Mouse (Mus musculus) testis, adult 2 months (tissue): Measurements from ENCODE around the gene Ssr1. TPM values are rescaled to one million over a fixed set of nuclear protein-coding genes. Genes with fewer than 3 reads are reported as not detected.

Experiments
- H3K27ac ChIP-seq: fragments of 200-500 bp; 2 replicates; pipeline ENCODE4 v1.5.1; 2012; ENCODE audit warnings: low read depth, low read length; ENCODE audit not compliant: control insufficient read depth, insufficient read depth
- H3K27me3 ChIP-seq: fragments of 200-500 bp; 2 replicates; pipeline ENCODE4 v1.6.1; 2012; ENCODE audit warnings: mild to moderate bottlenecking, low read length, moderate library complexity; ENCODE audit not compliant: control insufficient read depth, insufficient read depth
- H3K36me3 ChIP-seq: fragments of 200-500 bp; 2 replicates; pipeline ENCODE4 v1.6.1; 2012; ENCODE audit warnings: mild to moderate bottlenecking, low read length; ENCODE audit not compliant: control insufficient read depth, insufficient read depth
- H3K4me1 ChIP-seq: fragments of 200-500 bp; 2 replicates; pipeline ENCODE4 v1.6.1; 2012; ENCODE audit warnings: low read length; ENCODE audit not compliant: control insufficient read depth, insufficient read depth
- H3K4me3 ChIP-seq: fragments of 200-500 bp; 2 replicates; pipeline ENCODE4 v1.5.1; 2012; ENCODE audit warnings: low read depth, mild to moderate bottlenecking, low read length, moderate library complexity, mixed read lengths; ENCODE audit not compliant: control insufficient read depth
- CTCF ChIP-seq: fragments of 200-500 bp; IDR thresholded peaks from 2 replicates; pipeline ENCODE4 v1.5.1; 2012; ENCODE audit warnings: low read depth, mild to moderate bottlenecking, inconsistent platforms, low read length, moderate library complexity; ENCODE audit not compliant: control insufficient read depth, insufficient read depth, insufficient replicate concordance
- POLR2A ChIP-seq: fragments of 200-500 bp; IDR thresholded peaks from 2 replicates; pipeline ENCODE4 v1.6.1; 2012; ENCODE audit warnings: low read depth, mild to moderate bottlenecking, inconsistent platforms, low read length, moderate library complexity; ENCODE audit not compliant: control insufficient read depth
- polyA plus RNA-seq: library from polyadenylated mRNA; depleted of rRNA; stranded (reverse); fragments of >200 nt; gene quantifications from 2 replicates; pipeline ENCODE4 v1.2.3, GENCODE M21; 2012; rRNA removed

Ssr1 gene
- 13.2 and 17.7 TPM in 2 replicates for polyA plus RNA-seq

- H3K27ac ChIP-seq, result peak within 1 kb of the TSS; percentile 92
These were observed at the start of gene Ssr1 for GRCm38 (mm10) chr13:37993704-37994404. TSS of gene Ssr1 (minus strand) at chr13:37994217.

GRCm38 (mm10) chr13:38037811-38038210 is 43.8 kb upstream of the Ssr1 start:
- Histone ChIP-seq H3K27ac (no peak overlapping the region; the same call in 1 of the 2 replicates), H3K4me1 (peaks cover 4% of the 10 kb centered on the region), H3K36me3 (no peaks in the 10 kb centered on the region), H3K4me3 (peak overlapping the region; percentile 93), H3K27me3 (no peaks in the 10 kb centered on the region)
- no peak for TF ChIP-seq POLR2A
- TF ChIP-seq CTCF, result no peak

More at GRCm38 (mm10) chr13:37993704-37994404, at the start of gene Ssr1:
- Histone ChIP-seq H3K27me3 (no peaks in the 10 kb centered on the region), H3K4me3 (peak within 1 kb of the TSS; percentile 88), H3K36me3 (peaks cover 2% of the 10 kb centered on the region), H3K4me1 (peaks cover 4% of the 10 kb centered on the region; the same call in 1 of the 2 replicates)
- TF ChIP-seq POLR2A (peak; percentile 89), CTCF (no peak)

GRCm38 (mm10) chr13:38037044-38037687 is 43.1 kb upstream of the Ssr1 start, which contains the start of gene Cage1:
TSS of gene Cage1 (minus strand) at chr13:38037069.
- TF ChIP-seq POLR2A (peak; percentile 94), CTCF (0 out of 2 replicates have a peak, but pooled peaks have one; percentile 13)
- H3K27me3 ChIP-seq, result no peaks in the 10 kb centered on the region
- no peaks in the 10 kb centered on the region; the same call in 1 of the 2 replicates for H3K36me3 ChIP-seq
- H3K27ac ChIP-seq, result peak within 1 kb of the TSS; percentile 95
- peaks cover 4% of the 10 kb centered on the region for H3K4me1 ChIP-seq
- H3K4me3 ChIP-seq, result peak within 1 kb of the TSS; percentile 93

- no peaks in the 10 kb centered on the region for H3K27me3 ChIP-seq
- peak within 1 kb of the TSS; percentile 95 for H3K27ac ChIP-seq
- TF ChIP-seq POLR2A (no peak; the same call in none of the 2 replicates), CTCF (no peak)
- no peaks in the 10 kb centered on the region; the same call in 1 of the 2 replicates for H3K36me3 ChIP-seq
- H3K4me1 ChIP-seq, result peaks cover 4% of the 10 kb centered on the region
- peak within 1 kb of the TSS; percentile 93 for H3K4me3 ChIP-seq
These were observed 42.5 kb upstream of the Ssr1 start, which contains the start of gene Riok1 for GRCm38 (mm10) chr13:38036343-38037043. TSS of gene Riok1 (plus strand) at chr13:38036995.

GRCm38 (mm10) chr13:38028407-38028806 is 34.4 kb upstream of the Ssr1 start:
- H3K36me3 ChIP-seq, result no peaks in the 10 kb centered on the region; the same call in 1 of the 2 replicates
- H3K27ac ChIP-seq, result no peak overlapping the region
- H3K27me3 ChIP-seq, result no peaks in the 10 kb centered on the region
- H3K4me1 ChIP-seq, result peaks cover 2% of the 10 kb centered on the region; the same call in 1 of the 2 replicates
- no peak for TF ChIP-seq CTCF
- TF ChIP-seq POLR2A, result no peak
- no peak overlapping the region for H3K4me3 ChIP-seq

- Histone ChIP-seq H3K4me1 (peaks cover 2% of the 10 kb centered on the region; the same call in 1 of the 2 replicates), H3K4me3 (no peak overlapping the region), H3K27me3 (no peaks in the 10 kb centered on the region), H3K36me3 (no peaks in the 10 kb centered on the region; the same call in 1 of the 2 replicates), H3K27ac (no peak overlapping the region)
- no peak for TF ChIP-seq CTCF
- TF ChIP-seq POLR2A, result no peak
These were observed 33.7 kb upstream of the Ssr1 start for GRCm38 (mm10) chr13:38027618-38028248.

- H3K36me3 ChIP-seq, result no peaks in the 10 kb centered on the region
- no peak overlapping the region for H3K27ac ChIP-seq
- no peak overlapping the region for H3K4me3 ChIP-seq
- TF ChIP-seq CTCF (peak; percentile 35; the same call in 1 of the 2 replicates), POLR2A (no peak)
- no peaks in the 10 kb centered on the region for H3K27me3 ChIP-seq
- H3K4me1 ChIP-seq, result peaks cover 5% of the 10 kb centered on the region
These were observed 31.9 kb upstream of the Ssr1 start for GRCm38 (mm10) chr13:38025874-38026273.
